Mouse (Mus musculus) intestine, postnatal 0 days (tissue): Measurements from ENCODE around the gene Diexf. TPM values are rescaled to one million over a fixed set of nuclear protein-coding genes. Genes with fewer than 3 reads are reported as not detected.
A peak's percentile ranks its signal among the peaks of the same experiment; 100 is the strongest.

ENCODE experiments used
- ATAC-seq: fragments of 200-750 bp; cut with Nextera tagmentation; 2 replicates; pipeline ENCODE4 v1.8.0; 2017; ENCODE audit warnings: mild to moderate bottlenecking, moderate TSS enrichment, moderate library complexity
- H3K27ac ChIP-seq: fragments of 300-500 bp; sonication (generic); 2 replicates; pipeline ENCODE4 v1.5.1; 2014; ENCODE audit warnings: mild to moderate bottlenecking, low read depth, low read length, moderate library complexity
- H3K27me3 ChIP-seq: fragments of 300-500 bp; sonication (generic); replicated peaks from 2 replicates; pipeline ENCODE4 v1.6.1; 2014; ENCODE audit warnings: low read length, mixed read lengths; ENCODE audit not compliant: control insufficient read depth, insufficient read depth
- H3K36me3 ChIP-seq: fragments of 300-500 bp; sonication (generic); 2 replicates; pipeline ENCODE4 v1.6.1; 2014; ENCODE audit warnings: mild to moderate bottlenecking, moderate library complexity; ENCODE audit not compliant: control insufficient read depth, insufficient read depth
- H3K4me1 ChIP-seq: fragments of 300-500 bp; sonication (generic); replicated peaks from 2 replicates; pipeline ENCODE4 v1.6.1; 2014; ENCODE audit warnings: antibody characterized with exemption, low read length, mixed read lengths; ENCODE audit not compliant: control insufficient read depth, insufficient read depth
- H3K4me2 ChIP-seq: fragments of 300-500 bp; sonication (generic); replicated peaks from 2 replicates; pipeline ENCODE4 v1.6.1; 2014; ENCODE audit warnings: low read depth, mild to moderate bottlenecking, moderate library complexity
- H3K4me3 ChIP-seq: fragments of 300-500 bp; sonication (generic); 2 replicates; pipeline ENCODE4 v1.5.1; 2014; ENCODE audit warnings: low read depth, low read length
- H3K9ac ChIP-seq: fragments of 300-500 bp; sonication (generic); 2 replicates; pipeline ENCODE4 v1.6.1; 2014; ENCODE audit warnings: mild to moderate bottlenecking, low read depth, low read length
- H3K9me3 ChIP-seq: fragments of 300-500 bp; sonication (generic); 2 replicates; pipeline ENCODE4 v1.6.1; 2016; ENCODE audit warnings: mixed run types; ENCODE audit not compliant: control insufficient read depth
- CTCF ChIP-seq: sonication (generic); IDR thresholded peaks from 2 replicates; pipeline ENCODE4 v1.5.1; 2016; ENCODE audit warnings: low read depth, mild to moderate bottlenecking, control low read depth, antibody characterized with exemption, moderate library complexity
- WGBS: fragments of 180-500 bp; shearing (Covaris S2); extraction: QIAGEN DNeasy Blood & Tissue Kit; methylation state at CpG from one replicate; pipeline ENCODE4 v1.1.7; 2014; 5-methylcytosine and 5-hydroxymethylcytosine counted together
- polyA plus RNA-seq: library from polyadenylated mRNA; unstranded; fragments of >200 nt; fragmentation: Nextera tagmentation; extraction: Ambion mirVana; gene quantifications from 2 replicates; pipeline ENCODE4 v1.2.1, GENCODE M21; 2015

Diexf gene
- polyA plus RNA-seq, 1 experiment from 2014 or later, result 1.7 TPM

DNA sequence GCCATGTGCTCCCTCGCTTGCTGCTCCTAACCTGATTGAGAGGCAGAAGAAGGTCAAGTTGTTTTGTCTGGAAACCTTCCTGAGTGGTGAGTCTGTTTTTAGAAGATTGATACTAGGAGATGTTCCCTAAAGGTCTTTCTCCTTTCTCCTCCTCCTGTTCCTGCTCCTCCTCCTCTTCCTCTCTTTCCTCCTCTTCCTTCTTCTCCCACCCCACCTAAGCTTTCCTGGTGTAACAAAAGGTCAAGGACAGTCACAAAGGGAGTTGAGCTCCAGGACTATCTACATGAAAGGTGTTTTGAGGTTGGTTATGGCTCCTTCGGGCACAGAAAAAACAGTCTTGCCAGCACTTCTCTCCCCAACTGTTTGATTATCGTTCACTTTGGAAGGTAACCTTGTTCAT is 37.7 kb upstream of the Diexf start, which contains the start of gene A130010J15Rik:
Gene A130010J15Rik, plus strand, starts transcription at position 301 of the 400 bp plus-strand sequence.
- H3K27me3 ChIP-seq, result no peaks in the 10 kb centered on the region
- H3K36me3 ChIP-seq, result peaks cover 42% of the 10 kb centered on the region
- 83% methylated on average over 3 of the region's 3 CpGs for WGBS
- TF ChIP-seq CTCF, result no peak
- no peak within 1 kb of the TSS for H3K27ac ChIP-seq
- H3K9ac ChIP-seq, result no peak within 1 kb of the TSS
- no peak within 1 kb of the TSS for H3K4me2 ChIP-seq
- no peak within 1 kb of the TSS for H3K4me3 ChIP-seq
- no peak for ATAC-seq
- H3K9me3 ChIP-seq, result no peaks in the 10 kb centered on the region
- no peaks in the 10 kb centered on the region for H3K4me1 ChIP-seq

DNA sequence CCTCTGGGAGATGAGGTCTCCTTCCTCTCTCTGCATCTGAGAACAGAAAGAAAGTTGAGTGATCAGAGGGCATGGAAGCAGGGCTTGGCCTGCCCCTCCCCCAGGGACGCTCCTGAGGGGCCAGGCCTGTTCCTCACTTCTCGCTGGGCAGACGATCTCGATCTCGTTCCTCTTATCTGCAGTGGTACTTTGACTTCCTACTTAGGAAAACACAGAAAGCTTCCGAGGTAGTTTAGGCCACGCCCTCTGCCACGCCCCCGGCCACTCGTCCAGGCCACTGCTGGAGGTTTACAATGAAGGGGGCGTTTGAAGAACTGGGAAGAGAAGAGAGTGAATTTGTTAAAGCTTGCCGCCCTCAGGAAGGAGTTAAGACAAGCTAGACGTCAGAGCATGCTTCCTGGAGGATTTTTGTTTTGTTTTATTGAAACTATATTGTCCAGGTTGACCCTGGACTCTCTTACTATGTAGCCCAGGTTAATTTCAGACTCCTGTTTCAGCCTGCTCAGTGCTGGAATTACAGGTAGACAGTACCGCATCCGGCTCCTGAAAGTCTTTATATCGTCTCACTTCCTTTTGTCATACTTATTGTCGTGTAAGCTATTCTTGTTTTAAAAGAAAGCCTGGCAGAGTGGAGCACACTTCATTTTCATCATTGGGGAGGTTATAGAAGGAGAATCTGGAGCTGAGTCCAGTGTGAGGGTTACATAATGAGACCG is 30.4 kb upstream of the Diexf start:
- no peaks in the 10 kb centered on the region for H3K27me3 ChIP-seq
- peaks cover 35% of the 10 kb centered on the region for H3K36me3 ChIP-seq
- peak; percentile 83 for ATAC-seq
- TF ChIP-seq CTCF, result no peak
- H3K4me1 ChIP-seq, result peaks cover 7% of the 10 kb centered on the region; the same call in 1 of the 2 replicates
- peak overlapping the region; percentile 70 for H3K4me2 ChIP-seq
- H3K27ac ChIP-seq, result no peak overlapping the region; the same call in 1 of the 2 replicates
- H3K4me3 ChIP-seq, result no peak overlapping the region
- WGBS, result 10% methylated on average over 18 of the region's 18 CpGs
- H3K9ac ChIP-seq, result no peak overlapping the region
- no peaks in the 10 kb centered on the region for H3K9me3 ChIP-seq

DNA sequence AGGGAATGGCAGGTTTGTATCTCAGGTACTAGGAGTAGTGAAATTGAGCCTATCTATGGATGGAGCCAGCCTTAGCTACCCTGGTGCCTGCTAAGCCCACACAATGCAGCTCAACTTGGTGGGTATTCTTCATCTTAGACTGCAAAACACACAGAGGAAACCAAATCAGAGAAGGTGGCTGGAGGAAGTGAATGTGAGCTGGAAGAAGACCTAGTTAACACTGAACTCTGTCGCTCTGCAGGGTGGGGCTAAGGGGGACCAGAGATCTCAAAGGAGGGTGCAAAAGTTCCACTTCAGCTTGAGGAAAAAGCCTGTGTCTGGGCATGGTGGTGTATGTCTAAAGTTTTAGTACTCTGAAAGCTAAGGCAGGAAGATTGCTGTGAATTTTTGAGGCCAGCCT is 29.5 kb upstream of the Diexf start:
- Histone ChIP-seq H3K27me3 (no peaks in the 10 kb centered on the region), H3K4me3 (no peak overlapping the region), H3K9ac (no peak overlapping the region), H3K4me2 (peak overlapping the region; percentile 70), H3K9me3 (no peaks in the 10 kb centered on the region), H3K4me1 (peaks cover 9% of the 10 kb centered on the region), H3K36me3 (peaks cover 29% of the 10 kb centered on the region), H3K27ac (peak overlapping the region; percentile 2; the same call in 1 of the 2 replicates)
- no peak for TF ChIP-seq CTCF
- no peak for ATAC-seq
- 29% methylated on average over 1 of the region's 1 CpGs for WGBS

DNA sequence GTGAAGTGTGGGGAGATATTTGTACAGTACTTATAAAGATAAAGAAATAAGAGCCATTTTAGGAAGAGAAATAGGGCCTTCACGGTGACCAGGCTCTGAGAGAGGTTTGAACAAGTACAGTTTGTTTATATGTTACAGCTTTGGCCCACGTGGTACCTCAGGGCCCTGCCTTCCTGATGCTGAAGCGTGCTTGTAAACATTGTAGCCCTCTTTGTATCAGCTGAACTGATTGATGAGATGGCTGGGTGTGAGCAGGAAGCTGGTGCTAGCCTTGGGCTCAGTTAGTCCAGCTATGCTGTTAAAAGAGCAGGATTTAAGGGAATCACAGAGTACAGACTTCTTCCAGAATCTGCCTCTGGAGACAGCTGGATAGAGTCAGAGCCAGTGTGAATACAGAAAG is 29.1 kb upstream of the Diexf start:
- Histone ChIP-seq H3K9ac (no peak overlapping the region), H3K27ac (0 out of 2 replicates have a peak overlapping the region, but pooled peaks have one; percentile 2), H3K9me3 (no peaks in the 10 kb centered on the region), H3K36me3 (peaks cover 26% of the 10 kb centered on the region), H3K4me2 (peak overlapping the region; percentile 70), H3K4me3 (no peak overlapping the region), H3K27me3 (no peaks in the 10 kb centered on the region), H3K4me1 (peaks cover 9% of the 10 kb centered on the region)
- ATAC-seq, result no peak
- WGBS, result 11% methylated on average over 3 of the region's 3 CpGs
- TF ChIP-seq CTCF, result no peak

DNA sequence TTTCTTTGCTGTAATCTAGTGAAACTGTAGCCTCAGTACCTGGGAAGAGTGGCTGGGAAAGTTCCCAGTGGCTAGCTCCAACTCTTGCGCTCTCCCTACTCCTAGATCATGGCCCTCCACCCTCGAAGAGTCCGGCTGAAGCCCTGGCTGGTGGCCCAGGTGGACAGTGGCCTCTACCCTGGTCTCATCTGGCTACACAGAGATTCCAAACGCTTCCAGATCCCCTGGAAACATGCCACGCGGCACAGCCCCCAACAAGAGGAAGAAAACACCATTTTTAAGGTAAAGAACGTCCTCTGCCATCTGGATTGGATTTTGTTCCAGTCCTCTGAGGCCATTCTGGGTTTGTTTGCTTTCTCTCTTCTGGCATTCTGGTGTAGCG is 27.0 kb upstream of the Diexf start:
- peaks cover 13% of the 10 kb centered on the region for H3K36me3 ChIP-seq
- TF ChIP-seq CTCF, result no peak
- peak overlapping the region; percentile 91 for H3K27ac ChIP-seq
- WGBS, result 53% methylated on average over 8 of the region's 8 CpGs
- no peaks in the 10 kb centered on the region for H3K9me3 ChIP-seq
- peaks cover 11% of the 10 kb centered on the region for H3K4me1 ChIP-seq
- H3K9ac ChIP-seq, result peak overlapping the region; percentile 45
- peak overlapping the region; percentile 70 for H3K4me2 ChIP-seq
- no peak for ATAC-seq
- no peaks in the 10 kb centered on the region for H3K27me3 ChIP-seq
- H3K4me3 ChIP-seq, result peak overlapping the region; percentile 33

GRCm38 (mm10) chr1:193156316-193157110 is 26.4 kb upstream of the Diexf start:
- H3K4me1 ChIP-seq, result peaks cover 11% of the 10 kb centered on the region
- H3K4me2 ChIP-seq, result peak overlapping the region; percentile 70
- peak overlapping the region; percentile 45; the same call in 1 of the 2 replicates for H3K9ac ChIP-seq
- peak; percentile 26 for ATAC-seq
- H3K27ac ChIP-seq, result peak overlapping the region; percentile 91
- no peak for TF ChIP-seq CTCF
- H3K4me3 ChIP-seq, result peak overlapping the region; percentile 33
- no peaks in the 10 kb centered on the region for H3K27me3 ChIP-seq
- H3K9me3 ChIP-seq, result no peaks in the 10 kb centered on the region
- H3K36me3 ChIP-seq, result peaks cover 7% of the 10 kb centered on the region; the same call in 1 of the 2 replicates
- WGBS, result 37% methylated on average over 15 of the region's 15 CpGs
